Mouse (Mus musculus) liver, adult 2 months (tissue): ENCODE results near the gene Negr1.

ENCODE experiments used
- CTCF ChIP-seq: fragments of 200-500 bp; IDR thresholded peaks from 2 replicates; pipeline ENCODE4 v1.5.1; 2011; ENCODE audit warnings: low read depth, low read length, control low read depth
- POLR2A ChIP-seq: fragments of 200-500 bp; IDR thresholded peaks from 2 replicates; pipeline ENCODE4 v1.6.1; 2011; ENCODE audit warnings: low read length, control low read depth; ENCODE audit not compliant: insufficient read depth; ENCODE audit errors: extremely low read depth

DNA sequence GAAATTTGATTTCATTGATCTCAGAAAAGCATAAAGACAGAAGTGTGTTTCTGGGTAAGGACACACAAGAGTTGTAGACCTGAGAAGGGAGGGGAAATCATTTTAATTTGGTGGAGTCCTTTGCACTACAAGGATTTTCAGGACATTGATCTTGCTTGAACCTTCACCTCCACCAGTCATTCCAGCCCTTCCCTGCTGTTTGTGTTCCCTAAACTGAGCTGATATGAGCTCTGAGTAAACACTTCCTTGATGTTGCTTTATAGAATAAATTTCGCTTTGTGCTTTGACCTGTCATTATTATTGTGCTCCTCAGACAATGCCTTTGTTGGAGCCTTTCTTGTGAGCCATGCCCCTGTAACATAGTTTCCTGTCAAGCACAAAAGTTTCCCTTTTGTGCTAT is 335.0 kb downstream of the Negr1 start:
- TF ChIP-seq POLR2A (no peak), CTCF (no peak)
